Mouse (Mus musculus) lung, postnatal 4 days (tissue): ENCODE measurements around the gene Gm11554.
"Not testable (repeated sequence)": the region's sequence is repeated elsewhere in the genome, so short reads cannot be mapped to it uniquely, and the experiment has no call there.

ENCODE experiments used
- DNase-seq, 2 experiments: peaks; one replicate each; pipeline ENCODE4 v3.0.0; 2021

The Gm11554 gene

DNA sequence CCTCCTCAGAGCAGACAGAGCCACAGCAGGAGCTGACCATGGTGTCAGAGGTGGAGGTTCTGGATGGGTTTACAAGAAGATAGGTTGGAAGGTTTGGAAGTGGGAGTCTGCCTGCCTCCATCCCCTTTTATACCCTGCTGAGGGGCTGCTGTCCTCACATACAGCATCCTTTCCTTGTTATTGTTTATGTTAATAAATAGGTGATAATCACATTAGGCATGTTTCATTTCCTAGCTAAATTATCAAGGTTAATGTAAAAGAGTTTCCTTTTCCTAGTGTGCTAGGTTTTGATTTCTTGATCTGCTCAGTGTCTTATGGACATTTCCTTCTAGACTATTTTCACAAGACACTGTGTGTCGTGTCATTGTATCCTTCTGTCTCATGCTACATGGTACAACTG, at the start of gene Gm11554:
TSS of gene Gm11554 (minus strand) at position 101 of the 400 bp plus-strand sequence.
- not testable (repeated sequence) for DNase-seq

- no peak for DNase-seq
Measured at GRCm38 (mm10) chr11:99851508-99851907, 47.3 kb upstream of the Gm11554 start, which contains the start of gene Krtap4-16. Gene Krtap4-16 (minus strand): TSS chr11:99851608.

DNA sequence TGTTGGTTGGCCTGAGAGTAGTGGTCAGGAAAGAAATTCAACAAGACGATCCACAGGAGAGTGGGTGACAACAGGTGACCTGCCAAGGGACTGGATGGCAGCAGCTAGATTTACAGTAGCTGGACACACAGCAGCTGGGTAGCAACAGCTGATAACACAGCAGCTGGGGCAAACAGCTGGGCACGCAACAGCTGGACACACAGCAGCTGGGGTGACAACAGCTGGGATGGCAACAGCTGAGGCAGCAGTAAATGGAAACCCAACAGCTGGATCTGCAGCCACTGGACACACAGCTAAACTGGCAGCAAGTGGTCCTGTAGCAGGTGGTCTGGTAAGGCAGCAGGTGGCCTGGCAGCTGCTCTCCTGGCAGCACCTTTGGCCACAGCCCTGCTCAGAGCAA, 42.5 kb upstream of the Gm11554 start:
- DNase-seq, result no peak

GRCm38 (mm10) chr11:99842185-99842584, 37.9 kb upstream of the Gm11554 start:
- no peak for DNase-seq

DNA sequence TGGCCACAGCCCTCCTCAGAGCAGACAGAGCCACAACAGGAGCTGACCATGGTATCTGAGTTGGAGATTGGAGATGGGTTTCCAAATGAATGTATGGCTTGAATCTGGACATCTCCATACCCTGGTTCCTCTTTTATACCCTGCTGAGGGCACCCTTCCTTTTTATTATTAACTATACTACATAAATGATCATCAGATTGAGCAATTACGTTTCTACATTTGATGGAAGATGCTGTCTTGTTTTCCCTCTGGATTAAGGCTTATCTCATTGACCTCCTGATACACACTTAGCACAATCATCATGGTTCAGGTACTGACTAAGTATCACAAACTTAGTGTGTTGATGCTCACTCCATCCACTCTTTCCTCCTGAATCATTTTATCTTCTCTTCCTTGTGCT, 33.7 kb upstream of the Gm11554 start, which contains the start of gene 2300003K06Rik:
TSS of gene 2300003K06Rik (minus strand) at position 101 of the 400 bp plus-strand sequence.
- no peak for DNase-seq

- DNase-seq, result not testable (repeated sequence)
Measured at GRCm38 (mm10) chr11:99815566-99815965, 11.3 kb upstream of the Gm11554 start, which contains the start of gene Gm11564. Gene Gm11564 (minus strand): TSS chr11:99815666.

GRCm38 (mm10) chr11:99809792-99810191, 5.5 kb upstream of the Gm11554 start, which contains the start of gene Krtap4-13:
Gene Krtap4-13 (minus strand): TSS chr11:99809892.
- not testable (repeated sequence) for DNase-seq

DNA sequence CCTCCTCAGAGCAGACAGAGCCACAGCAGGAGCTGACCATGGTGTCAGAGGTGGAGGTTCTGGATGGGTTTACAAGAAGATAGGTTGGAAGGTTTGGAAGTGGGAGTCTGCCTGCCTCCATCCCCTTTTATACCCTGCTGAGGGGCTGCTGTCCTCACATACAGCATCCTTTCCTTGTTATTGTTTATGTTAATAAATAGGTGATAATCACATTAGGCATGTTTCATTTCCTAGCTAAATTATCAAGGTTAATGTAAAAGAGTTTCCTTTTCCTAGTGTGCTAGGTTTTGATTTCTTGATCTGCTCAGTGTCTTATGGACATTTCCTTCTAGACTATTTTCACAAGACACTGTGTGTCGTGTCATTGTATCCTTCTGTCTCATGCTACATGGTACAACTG, 5.4 kb downstream of the Gm11554 start, which contains the start of gene Gm11569:
TSS of gene Gm11569 (minus strand) at position 101 of the 400 bp plus-strand sequence.
- not testable (repeated sequence) for DNase-seq

DNA sequence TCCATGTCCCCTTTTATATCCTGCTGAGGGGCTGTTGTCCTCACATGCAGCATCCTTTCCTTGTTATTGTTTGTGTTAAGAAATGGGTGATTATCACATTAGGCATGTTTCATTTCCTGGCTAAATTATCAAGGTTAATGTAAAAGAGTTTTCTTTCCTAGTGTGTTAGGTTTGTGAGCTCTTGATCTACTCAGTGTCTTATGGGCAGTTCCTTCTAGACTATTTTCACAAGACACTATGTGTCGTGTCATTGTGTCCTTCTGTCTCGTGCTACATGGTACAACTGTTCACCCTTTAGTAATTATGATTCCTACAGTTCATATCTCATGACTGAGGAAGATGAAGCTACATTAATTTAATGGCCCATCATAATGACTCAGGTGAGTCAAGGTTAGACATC, 10.9 kb downstream of the Gm11554 start, which contains the start of gene Gm11596:
TSS of gene Gm11596 (minus strand) at position 101 of the 400 bp plus-strand sequence.
- no peak for DNase-seq

GRCm38 (mm10) chr11:99784900-99785299, 19.3 kb downstream of the Gm11554 start, which contains the start of gene Krtap4-9:
Gene Krtap4-9 (plus strand): TSS chr11:99785200.
- DNase-seq, result not testable (repeated sequence)

DNA sequence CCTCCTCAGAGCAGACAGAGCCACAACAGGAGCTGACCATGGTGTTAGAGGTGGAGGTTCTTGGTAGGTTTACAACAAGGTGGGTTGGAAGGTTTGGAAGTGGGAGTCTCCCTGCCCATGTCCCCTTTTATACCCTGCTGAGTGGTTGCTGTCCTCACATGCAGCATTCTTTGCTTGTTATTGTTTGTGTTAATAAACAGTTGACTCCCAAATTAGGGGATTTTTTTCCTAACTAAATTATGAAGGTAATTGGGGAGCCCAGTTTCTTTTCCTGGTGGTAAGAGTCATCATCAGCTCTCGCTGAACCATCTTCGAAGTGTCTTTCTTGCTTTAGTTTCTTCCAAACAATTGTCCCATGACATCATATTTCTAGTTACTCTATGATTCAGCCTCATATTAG, 23.6 kb downstream of the Gm11554 start, which contains the start of gene Krtap4-8:
TSS of gene Krtap4-8 (minus strand) at position 101 of the 400 bp plus-strand sequence.
- DNase-seq, result no peak

- DNase-seq, result no peak
Measured at GRCm38 (mm10) chr11:99778401-99778800, 25.8 kb downstream of the Gm11554 start.

- DNase-seq, result not testable (repeated sequence)
Measured at GRCm38 (mm10) chr11:99772813-99773212, 31.4 kb downstream of the Gm11554 start, which contains the start of gene Gm11595. Gene Gm11595 (minus strand): TSS chr11:99772913.

DNA sequence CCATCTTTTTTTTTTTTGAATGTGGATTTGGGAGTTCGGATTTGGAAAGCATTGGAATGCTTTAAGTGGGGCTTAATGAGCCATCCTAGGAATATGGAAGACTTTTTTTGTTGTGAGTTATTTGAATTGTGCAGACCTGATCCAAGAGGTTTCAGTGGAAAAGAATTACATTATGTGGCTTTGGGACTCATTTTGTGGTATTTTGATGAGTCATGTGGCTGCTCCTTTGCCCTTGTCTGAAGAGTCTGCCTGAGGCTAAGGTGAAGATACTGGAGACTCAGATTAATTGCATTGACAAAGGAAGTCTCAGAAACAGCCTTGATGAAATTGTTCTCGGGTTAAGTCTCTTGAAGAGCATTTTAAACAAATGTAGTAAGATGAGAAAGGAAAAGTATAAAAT, 35.8 kb downstream of the Gm11554 start:
- no peak for DNase-seq

DNA sequence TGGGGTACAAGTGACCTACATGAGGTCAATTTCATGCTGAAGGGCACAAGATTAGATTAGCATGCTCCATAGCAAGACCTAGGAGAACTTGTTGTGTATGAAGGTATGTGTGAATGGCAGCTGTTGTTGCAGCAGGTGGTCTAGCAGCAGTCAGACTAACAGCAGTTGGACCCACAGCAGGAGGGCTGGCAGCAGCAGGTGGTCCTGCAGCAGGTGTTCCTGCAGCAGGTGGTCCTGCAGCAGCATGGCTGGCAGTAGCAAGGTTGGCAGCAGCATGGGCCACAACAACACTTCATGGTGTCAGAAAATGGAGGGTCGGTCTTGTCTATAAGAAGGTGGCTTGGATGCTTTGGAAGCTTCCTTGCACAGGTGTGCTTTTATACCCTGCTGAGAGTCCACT, 45.4 kb downstream of the Gm11554 start:
- no peak for DNase-seq
